Mouse (Mus musculus) ovary, postnatal 36 days (tissue): ENCODE measurements around the gene Trap1.
"Not testable (repeated sequence)": the region's sequence is repeated elsewhere in the genome, so short reads cannot be mapped to it uniquely, and the experiment has no call there.

Experiments
- DNase-seq: peaks from one replicate; pipeline ENCODE4 v3.0.0; 2022; ENCODE audit warnings: low spot score, mixed read lengths

The Trap1 gene

GRCm38 (mm10) chr16:4077384-4078061 is at the start of gene Trap1:
Trap1 (minus strand) TSS chr16:4077827.
- DNase-seq: peak; percentile 93

- peak; percentile 11 for DNase-seq
Observed at GRCm38 (mm10) chr16:4117072-4117471, 39.4 kb upstream of the Trap1 start.

GRCm38 (mm10) chr16:4100374-4100773 is 22.7 kb upstream of the Trap1 start:
- no peak for DNase-seq

- DNase-seq: no peak
Observed at GRCm38 (mm10) chr16:4097521-4097920, 19.9 kb upstream of the Trap1 start.

GRCm38 (mm10) chr16:4096898-4097297 is 19.3 kb upstream of the Trap1 start:
- DNase-seq: no peak

GRCm38 (mm10) chr16:4096141-4096540 is 18.5 kb upstream of the Trap1 start:
- no peak for DNase-seq

- DNase-seq: no peak
Observed at GRCm38 (mm10) chr16:4087214-4087913, 9.7 kb upstream of the Trap1 start.

- DNase-seq: no peak
Observed at GRCm38 (mm10) chr16:4085851-4086387, 8.3 kb upstream of the Trap1 start.

- no peak for DNase-seq
Observed at GRCm38 (mm10) chr16:4085051-4085450, 7.4 kb upstream of the Trap1 start.

- DNase-seq: not testable (repeated sequence)
Observed at GRCm38 (mm10) chr16:4080419-4080818, 2.8 kb upstream of the Trap1 start.

GRCm38 (mm10) chr16:4079656-4080055 is 2.0 kb upstream of the Trap1 start:
- no peak for DNase-seq

- not testable (repeated sequence) for DNase-seq
Observed at GRCm38 (mm10) chr16:4078302-4078701, 675 bp upstream of the Trap1 start.

- DNase-seq: no peak
Observed at GRCm38 (mm10) chr16:4074836-4075235, 2.8 kb downstream of the Trap1 start.

- no peak for DNase-seq
Observed at GRCm38 (mm10) chr16:4074297-4074696, 3.3 kb downstream of the Trap1 start.

- DNase-seq: peak; percentile 56
Observed at GRCm38 (mm10) chr16:4068588-4068987, 9.0 kb downstream of the Trap1 start.

- DNase-seq: no peak
Observed at GRCm38 (mm10) chr16:4064945-4065344, 12.7 kb downstream of the Trap1 start.

- no peak for DNase-seq
Observed at GRCm38 (mm10) chr16:4053811-4054210, 23.8 kb downstream of the Trap1 start.

- no peak for DNase-seq
Observed at GRCm38 (mm10) chr16:4052601-4053000, 25.0 kb downstream of the Trap1 start.

GRCm38 (mm10) chr16:4045524-4045923 is 32.1 kb downstream of the Trap1 start:
- DNase-seq: no peak

- no peak for DNase-seq
Observed at GRCm38 (mm10) chr16:4044093-4044492, 33.5 kb downstream of the Trap1 start.

- no peak for DNase-seq
Observed at GRCm38 (mm10) chr16:4041646-4042045, 36.0 kb downstream of the Trap1 start.

GRCm38 (mm10) chr16:4040206-4040605 is 37.4 kb downstream of the Trap1 start:
- DNase-seq: no peak

GRCm38 (mm10) chr16:4037690-4038089 is 39.9 kb downstream of the Trap1 start:
- no peak for DNase-seq
